Mouse (Mus musculus): ENCODE results near the gene Taar1.

Gene Taar1

DNA sequence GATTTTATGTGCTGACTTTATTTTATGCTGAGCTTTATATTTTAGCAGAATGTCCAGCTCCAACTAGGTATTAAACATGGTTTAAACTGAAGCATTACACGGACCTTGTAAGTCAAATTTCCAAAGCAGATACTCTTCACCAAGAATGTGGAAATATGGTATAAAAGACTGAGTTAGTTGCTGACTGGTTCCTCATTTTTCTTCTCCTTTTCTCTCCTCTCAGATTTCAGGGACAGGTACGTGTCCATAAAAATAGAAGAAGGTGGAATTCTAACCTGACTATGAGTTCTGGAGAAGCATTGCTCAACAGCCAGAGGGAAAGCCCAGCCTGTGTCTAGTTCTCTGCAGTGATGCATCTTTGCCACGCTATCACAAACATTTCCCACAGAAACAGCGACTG, at the start of gene Taar1:
Gene Taar1 (plus strand): TSS at position 301 of the 400 bp plus-strand sequence.
- in situ Hi-C loops (cut with MseI, MboI), result no loop called here

DNA sequence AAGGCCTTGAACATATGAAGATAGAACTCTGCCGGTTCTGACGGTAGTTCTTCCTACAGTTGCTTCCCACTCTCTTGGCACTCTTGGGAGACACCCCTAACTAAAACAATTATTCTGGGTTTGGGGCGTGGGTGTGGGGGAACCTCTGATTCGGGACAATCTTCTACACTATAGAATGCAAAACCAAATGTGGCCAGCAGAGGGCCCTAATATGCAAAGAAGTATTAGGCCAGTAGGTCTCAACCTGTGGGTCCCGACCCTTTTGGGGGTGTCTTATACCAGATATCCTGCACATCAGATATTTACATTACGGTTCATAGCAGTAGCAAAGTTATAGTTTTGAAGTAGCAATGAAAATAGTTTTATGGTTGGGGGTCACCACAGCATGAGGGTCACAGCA, 39.5 kb upstream of the Taar1 start:
- in situ Hi-C loops (cut with MseI, MboI), result no loop called here

DNA sequence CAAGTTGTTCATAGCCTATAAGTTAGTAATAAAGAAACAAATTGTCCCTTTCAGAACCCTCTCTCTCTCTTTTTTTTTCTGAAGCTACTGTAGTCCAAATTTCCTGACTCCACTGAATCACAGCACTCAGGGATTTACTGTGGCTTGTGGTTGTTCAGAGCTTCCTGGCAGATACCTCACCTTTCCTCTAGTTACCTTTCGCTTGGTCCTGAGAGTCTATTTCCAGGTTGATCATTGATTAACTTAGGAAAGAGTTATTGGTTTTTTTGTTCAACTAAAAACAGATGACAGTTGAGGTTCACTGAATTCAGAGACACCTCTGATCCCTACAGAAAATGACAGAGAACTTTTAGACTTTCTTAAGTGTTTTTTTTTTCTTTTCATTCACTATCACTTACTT, 35.2 kb upstream of the Taar1 start:
- in situ Hi-C loops (cut with MseI, MboI), result no loop called here

DNA sequence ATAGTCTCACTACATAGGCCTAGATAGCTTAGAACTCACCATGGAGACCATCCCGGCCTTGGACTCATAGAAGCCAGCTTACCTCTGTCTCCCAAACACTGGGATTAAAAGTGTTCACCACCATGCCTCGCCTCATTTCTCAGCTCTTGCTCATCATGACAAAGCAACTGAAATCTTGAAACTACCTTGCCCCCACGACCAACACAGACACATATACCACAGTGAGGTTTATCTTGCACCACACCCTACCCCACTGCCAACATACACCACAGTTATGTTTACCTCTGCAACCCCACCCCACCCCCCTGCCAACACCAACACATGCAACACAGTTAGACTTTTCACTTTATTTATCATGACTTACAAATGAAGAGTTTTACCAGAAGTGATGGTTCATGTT, 34.1 kb upstream of the Taar1 start:
- in situ Hi-C loops (cut with MseI, MboI), result no loop called here

DNA sequence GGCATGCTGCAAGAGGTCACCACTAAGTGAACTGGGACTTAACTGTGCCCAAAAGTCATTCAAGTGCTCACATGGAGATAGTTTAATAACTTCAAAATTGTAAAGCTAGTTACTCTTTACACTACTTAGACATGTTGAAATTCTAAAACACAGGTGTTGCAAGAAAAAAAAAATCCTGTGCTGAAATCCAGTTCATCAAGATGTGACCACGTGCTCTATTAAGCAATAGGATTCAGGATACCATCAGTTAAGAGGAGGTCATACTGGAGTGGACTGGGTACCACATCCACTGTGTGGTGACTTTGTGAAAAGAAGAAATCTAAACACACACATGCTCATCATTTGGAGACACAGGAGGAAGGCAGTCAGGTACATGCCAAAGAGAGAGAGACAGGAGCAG, 27.2 kb upstream of the Taar1 start:
- in situ Hi-C loops (cut with MseI, MboI), result no loop called here

DNA sequence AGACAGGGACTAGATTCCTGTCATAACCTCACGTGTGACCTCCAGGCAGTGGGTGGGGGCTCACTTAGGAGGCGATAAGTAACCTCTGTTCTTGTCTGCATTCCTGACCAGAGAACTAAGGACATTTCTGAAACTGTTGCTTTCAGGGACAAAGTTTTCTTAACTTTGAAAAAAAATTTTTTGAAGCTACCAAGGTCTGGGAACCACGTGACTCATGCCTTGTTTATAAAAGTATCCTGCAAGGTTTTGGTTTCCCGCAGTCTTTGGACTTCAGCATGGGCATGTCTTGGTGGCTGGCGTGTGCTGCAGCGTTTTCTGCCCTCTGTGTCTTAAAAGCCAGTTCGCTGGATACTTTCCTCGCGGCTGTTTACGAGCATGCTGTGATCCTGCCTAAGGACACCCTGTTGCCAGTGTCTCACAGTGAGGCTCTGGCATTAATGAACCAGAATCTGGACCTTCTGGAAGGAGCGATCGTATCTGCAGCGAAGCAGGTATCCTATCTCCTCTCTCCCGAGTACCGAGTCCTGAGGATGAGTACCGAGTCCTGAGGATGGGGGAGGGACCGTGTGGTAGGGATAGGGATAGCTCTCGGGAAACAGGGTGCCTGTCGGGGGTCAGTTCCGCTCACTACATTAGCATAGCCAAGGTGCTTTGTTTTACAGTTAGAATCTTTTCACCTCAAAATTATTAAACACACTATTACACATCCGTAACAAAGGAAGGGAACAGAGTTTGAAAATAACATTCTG, 25.4 kb upstream of the Taar1 start, which contains the start of gene Vnn1:
Gene Vnn1 (plus strand): TSS at position 88 of the 749 bp plus-strand sequence.
- in situ Hi-C loops (cut with MseI, MboI), result no loop called here

DNA sequence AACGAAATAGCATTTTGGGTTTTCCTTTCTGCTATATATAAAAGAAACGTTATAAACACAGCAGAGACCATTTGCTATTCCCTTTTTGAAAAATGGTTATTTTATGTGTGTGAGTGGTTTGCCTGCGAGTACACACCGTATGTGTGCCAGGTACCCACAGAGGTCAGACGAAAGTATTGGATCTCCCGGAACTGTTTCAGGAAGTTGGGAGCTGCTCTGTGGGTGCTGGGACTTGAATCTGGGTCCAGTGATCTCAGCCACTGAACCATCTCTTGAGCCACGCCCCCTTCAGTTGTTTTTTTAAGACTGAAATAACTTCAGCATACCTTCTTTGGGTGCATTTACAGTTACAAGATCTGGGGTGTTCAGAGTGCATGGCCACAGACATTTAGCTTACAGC, 24.8 kb upstream of the Taar1 start:
- in situ Hi-C loops (cut with MseI, MboI), result no loop called here

DNA sequence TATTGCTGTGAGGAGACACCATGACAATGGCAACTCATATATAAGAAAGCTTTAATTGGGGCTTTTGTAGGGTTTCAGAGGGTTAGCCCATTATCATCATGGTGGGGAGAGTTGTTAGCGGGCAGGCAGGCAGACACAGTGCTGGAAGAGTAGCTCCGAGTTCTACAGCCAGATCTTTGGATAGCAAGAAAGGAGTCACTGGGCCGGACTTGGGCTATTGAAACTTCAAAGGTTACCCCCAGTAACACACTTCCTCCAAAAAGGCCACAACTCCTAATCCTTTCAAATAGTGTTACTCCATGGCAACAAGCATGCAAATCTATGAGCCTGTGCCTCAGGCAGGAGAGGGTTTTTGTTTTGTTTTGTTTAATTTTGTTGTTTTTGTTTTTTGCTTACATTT, 19.0 kb upstream of the Taar1 start:
- in situ Hi-C loops (cut with MseI, MboI), result no loop called here

DNA sequence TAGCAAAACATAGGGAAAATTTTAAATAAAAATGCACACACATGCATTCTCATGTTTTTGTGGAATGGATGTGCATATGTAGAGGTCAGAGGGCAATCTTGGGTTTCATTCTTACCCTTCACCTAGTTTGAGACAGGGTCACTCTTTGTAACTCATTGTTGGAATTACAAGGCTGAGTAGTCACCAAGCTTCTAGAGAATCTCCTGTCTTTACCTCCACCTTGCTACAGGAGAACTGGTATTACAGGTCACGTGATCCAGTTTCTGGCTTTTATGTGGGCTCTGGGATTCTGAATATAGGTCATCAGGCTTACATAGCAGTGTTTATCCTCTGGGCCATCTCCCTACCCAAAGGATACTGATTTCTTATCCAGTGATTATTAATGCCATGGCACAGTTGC, 14.5 kb upstream of the Taar1 start:
- in situ Hi-C loops (cut with MseI, MboI), result no loop called here

DNA sequence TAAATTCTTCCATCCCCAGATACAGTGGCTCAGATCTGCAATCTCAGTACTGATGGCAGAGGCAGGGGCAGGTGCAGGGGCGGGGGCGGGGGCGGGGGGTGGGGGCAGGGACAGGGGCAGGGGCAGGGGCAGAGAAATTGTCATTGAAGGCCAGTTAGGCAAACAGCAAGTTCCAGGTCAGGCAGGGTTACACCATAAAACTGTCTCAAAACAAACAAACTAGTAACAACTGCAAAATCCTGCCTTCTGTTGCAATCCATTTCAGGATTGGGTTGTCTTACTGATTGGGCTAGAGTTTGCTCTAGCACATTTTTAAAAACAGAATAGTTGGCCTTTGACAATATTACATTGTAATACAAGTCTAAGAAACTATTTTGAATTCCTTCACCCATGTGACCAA, 2.3 kb downstream of the Taar1 start:
- in situ Hi-C loops (cut with MseI, MboI), result no loop called here

DNA sequence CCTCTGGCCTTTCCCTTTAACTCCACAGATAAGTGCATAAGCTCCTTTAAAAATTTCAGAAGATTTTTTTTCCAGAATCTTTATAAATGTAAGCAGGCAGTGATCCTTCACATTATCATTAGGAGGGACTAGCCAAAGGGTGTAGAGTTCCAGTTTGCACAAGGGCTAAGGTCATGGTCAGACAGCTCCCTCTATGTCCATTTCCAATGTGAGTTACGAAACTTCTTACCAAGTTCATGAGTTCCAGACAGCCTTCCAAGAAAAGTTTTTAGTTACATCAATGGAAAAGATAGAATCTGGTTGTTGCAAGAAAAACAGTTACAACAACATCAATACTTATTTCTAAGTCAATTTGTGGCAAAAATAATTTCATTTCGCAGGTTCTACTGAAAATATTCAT, 3.8 kb downstream of the Taar1 start:
- in situ Hi-C loops (cut with MseI, MboI), result no loop called here

DNA sequence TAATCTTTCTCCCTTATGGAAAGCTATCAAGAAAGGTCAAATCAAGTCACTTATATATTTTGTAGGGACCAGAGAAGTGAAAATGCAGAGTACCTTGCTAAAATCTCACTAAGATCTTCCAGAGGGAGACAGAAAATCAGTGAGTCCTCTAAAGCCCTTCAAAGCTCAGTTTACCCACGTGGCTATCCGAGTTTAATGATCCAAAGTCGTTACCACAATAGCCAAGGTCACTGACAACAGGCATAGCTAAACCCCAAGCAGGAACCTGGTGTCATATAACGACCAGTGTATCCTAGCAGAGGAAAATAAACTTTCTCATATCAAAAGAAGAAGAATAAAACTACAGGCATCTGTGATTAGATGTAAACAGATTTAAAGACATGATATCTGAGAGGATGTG, 17.5 kb downstream of the Taar1 start:
- in situ Hi-C loops (cut with MseI, MboI), result no loop called here

DNA sequence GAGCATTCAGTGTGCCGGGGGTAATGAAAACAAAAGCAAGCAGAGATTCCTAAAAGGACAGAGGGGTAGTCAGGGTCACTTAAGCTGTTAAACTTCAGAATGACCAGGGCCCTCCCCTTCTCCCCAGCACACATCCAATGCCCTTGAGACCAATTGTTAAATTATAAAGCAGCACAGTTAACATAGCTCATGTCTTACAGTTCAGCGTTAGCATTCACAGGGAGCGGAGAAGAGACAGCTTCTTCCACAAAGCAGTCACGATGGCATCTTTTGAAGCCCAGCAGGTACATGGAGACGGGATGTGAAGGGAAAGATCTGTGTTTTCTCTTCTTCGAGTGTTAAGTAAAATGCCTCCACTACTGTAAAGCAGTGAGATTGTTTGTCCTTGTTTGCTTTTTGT, 18.2 kb downstream of the Taar1 start, which contains the start of gene Taar2:
Gene Taar2 (plus strand): TSS at position 261 of the 400 bp plus-strand sequence.
- in situ Hi-C loops (cut with MseI, MboI), result no loop called here

DNA sequence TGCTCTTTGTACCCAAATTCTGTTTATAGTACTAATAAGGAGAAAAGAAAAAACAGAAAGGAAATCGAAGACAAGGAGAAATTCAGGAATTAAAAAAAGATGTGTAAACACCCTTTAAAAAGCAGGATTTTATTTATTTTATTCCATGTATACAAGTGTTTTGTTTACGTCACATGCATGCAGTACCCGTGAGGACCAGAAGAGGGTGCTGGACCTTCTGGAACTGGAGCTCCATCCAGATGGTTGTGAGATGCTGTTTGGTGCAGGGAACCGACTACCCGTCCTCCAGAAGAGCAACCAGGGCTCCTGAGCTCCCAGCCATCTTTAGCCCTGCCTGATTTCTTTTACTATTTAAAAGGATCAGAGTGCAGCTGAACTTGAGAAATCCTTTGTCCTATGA, 22.3 kb downstream of the Taar1 start:
- in situ Hi-C loops (cut with MseI, MboI), result no loop called here

DNA sequence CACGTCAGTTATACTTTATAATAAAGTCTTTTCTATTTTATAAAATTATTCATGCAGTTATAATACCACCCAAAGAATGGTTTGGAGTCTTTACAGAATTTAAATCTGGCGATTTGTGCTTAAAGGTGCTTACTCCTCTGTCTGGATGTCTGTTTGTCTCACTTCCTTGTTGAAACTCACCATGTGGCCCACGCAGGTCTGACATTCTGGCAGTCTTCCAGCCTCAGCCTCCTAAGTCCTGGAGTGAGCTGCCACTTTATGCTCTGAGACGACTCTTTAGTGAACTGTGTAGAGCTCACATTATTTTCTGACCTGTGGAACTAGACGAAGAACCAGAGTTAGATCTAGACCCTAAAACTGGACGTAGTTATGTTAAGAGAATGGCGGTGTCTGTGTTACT, 27.9 kb downstream of the Taar1 start:
- in situ Hi-C loops (cut with MseI, MboI), result no loop called here

DNA sequence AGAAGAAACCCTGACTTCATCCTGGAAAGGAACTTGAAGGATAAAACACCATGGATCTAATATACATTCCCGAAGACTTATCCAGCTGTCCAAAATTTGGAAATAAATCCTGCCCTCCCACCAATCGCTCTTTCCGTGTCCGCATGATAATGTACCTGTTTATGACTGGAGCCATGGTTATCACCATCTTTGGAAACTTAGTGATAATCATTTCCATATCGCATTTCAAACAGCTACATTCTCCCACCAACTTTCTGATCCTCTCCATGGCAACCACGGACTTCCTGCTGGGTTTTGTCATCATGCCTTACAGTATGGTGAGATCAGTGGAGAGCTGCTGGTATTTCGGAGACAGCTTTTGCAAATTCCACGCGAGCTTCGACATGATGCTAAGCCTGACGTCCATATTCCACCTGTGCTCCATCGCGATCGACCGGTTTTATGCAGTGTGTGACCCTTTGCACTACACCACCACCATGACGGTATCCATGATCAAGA, 29.4 kb downstream of the Taar1 start, which contains the start of gene Taar3:
Gene Taar3 (plus strand): TSS at position 51 of the 498 bp plus-strand sequence.
- in situ Hi-C loops (cut with MseI, MboI), result no loop called here

DNA sequence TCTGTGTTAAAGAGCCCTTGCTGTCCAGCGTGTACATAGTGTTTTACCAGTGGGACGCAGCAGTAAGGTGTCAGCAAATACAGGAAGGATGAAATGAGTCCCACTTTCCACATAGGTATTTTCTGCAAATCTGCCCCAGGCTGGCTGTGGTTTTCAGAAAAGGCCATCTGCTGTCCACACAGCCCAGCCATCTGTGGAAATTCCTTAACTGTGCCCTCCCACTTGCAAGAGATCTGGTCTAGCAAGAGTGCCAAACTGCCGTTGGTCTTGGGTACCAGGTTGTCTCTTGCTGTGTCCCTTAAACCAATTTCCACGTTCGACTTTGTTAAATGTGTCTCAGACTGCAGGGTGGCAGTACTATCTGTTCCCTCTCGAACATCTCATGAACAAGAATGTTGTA, 31.6 kb downstream of the Taar1 start:
- in situ Hi-C loops (cut with MseI, MboI), result no loop called here

DNA sequence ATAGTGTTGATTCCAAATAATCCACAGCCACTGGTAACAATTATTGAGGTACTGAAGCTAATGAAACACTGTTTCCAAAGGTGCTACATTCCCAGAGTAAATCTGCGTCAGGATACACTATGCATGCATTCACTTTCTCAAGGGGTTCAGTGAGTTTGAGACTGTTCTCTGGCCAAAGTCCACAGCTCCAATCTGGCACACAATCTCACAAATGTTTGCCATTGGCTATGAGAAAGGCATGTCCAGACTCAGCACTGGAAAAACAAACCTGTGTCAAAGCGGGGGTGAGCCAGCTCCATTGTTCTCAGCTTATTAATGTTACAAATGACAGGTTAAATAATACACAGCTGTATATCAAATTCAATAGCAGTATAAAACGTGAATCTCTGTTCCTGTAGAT, 38.9 kb downstream of the Taar1 start:
- in situ Hi-C loops (cut with MseI, MboI), result no loop called here

DNA sequence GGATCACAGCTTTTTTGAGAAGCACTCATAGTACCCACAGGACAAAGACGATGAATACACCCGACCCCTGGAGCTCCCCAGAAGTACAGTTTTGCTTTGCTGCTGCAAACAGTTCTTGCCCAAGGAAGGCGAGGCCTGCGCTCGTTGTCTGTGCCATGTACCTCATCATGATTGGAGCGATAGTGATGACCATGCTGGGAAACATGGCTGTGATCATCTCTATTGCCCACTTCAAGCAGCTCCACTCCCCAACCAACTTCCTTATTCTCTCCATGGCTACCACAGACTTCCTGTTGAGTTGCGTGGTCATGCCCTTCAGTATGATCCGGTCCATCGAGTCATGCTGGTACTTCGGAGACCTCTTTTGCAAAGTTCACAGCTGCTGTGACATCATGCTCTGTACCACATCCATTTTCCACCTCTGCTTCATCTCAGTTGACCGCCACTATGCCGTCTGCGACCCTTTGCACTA, 40.3 kb downstream of the Taar1 start, which contains the start of gene Taar4:
Gene Taar4 (plus strand): TSS at position 51 of the 472 bp plus-strand sequence.
- in situ Hi-C loops (cut with MseI, MboI), result no loop called here

DNA sequence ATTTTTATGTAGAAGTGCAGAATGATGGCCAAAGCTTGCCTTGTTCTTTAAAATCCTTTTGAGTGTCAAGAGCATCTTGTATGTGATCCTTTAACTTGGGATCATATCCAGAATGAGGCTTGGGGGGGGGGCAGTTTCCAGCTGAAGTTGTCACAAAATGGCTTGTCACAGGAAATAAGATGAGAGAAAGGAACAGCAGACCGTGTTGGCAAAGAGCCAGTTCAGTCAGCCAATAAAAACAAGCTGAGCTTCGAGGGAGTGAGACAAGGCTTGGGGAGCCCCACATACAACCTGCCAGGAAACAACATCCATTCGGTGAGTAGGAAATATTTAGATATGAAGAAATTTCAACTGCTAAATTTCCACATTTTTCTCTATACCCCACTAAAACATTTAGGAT, 43.3 kb downstream of the Taar1 start:
- in situ Hi-C loops (cut with MseI, MboI), result no loop called here

DNA sequence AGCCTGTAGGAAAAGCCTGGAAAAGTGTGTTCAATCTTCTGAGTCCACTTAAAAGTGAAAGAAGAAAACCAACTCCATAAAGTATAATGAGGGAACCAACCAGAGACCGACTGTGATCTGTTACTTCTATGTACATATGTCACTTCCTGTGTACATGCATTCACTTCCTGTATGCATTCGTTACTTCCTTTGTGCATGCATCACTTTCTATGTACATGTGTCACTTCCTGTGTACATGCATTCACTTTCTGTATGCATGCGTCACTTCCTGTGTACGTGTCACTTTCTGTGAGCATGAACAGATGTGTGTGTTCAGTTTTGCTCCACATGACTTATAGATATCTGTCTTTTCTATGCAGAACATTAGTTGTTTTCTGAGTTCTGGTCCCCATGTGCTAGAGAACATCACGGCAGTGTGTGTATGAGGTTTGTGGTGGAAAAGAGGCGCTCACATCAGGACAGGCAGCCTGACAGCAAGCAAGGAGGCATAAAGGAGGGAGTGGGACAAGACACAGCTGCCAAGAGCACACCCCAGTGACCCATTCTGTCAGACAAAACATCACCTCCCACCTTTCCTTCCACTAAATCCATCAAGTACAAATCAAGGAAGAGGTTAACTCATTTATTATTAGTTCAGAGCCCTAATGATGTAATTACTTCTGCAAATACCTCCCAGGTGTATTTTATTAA, 44.9 kb downstream of the Taar1 start:
- in situ Hi-C loops (cut with MseI, MboI), result no loop called here

DNA sequence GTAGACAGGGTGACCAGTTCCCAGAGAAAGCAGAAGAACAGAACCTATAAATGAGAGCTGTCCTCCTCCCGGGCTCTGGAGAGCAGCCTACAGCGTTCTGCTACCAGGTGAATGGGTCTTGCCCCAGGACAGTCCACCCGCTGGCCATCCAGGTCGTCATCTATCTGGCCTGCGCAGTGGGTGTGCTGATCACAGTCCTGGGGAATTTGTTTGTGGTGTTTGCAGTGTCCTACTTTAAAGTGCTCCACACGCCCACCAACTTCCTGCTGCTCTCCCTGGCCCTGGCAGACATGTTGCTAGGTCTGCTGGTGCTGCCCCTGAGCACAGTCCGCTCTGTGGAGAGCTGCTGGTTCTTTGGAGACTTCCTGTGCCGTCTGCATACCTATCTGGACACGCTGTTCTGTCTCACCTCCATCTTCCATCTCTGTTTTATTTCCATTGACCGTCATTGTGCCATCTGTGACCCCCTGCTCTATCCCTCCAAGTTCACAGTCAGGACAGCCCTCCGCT, 50.6 kb downstream of the Taar1 start, which contains the start of gene Taar5:
Gene Taar5 (plus strand): TSS at position 51 of the 510 bp plus-strand sequence.
- in situ Hi-C loops (cut with MseI, MboI), result loop anchor here in 1 of 2 experiments (10.0 kb wide), 1 partner anchor 144 kb away; no protein-coding TSS in a partner anchor

All from mouse trophoblast stem cell (cell line).